Mouse (Mus musculus) forebrain, embryonic 16.5 days (tissue): ENCODE data around the gene Ubn2. TPM values are rescaled to one million over a fixed set of nuclear protein-coding genes. Genes with fewer than 3 reads are reported as not detected.

Experiments
- ATAC-seq: fragments of 200-750 bp; cut with Nextera tagmentation; 2 replicates; pipeline ENCODE4 v1.8.0; 2017; ENCODE audit warnings: mild to moderate bottlenecking, moderate library complexity
- H3K27ac ChIP-seq: fragments of 300-500 bp; sonication (generic); 2 replicates; pipeline ENCODE4 v1.5.1; 2014; ENCODE audit warnings: low read length, control low read depth
- H3K27me3 ChIP-seq: fragments of 300-500 bp; sonication (generic); replicated peaks from 2 replicates; pipeline ENCODE4 v1.6.1; 2014; ENCODE audit warnings: low read length; ENCODE audit not compliant: control insufficient read depth, insufficient read depth
- H3K36me3 ChIP-seq: fragments of 300-500 bp; sonication (generic); 2 replicates; pipeline ENCODE4 v1.6.1; 2014; ENCODE audit not compliant: control insufficient read depth, insufficient read depth
- H3K4me1 ChIP-seq: fragments of 300-500 bp; sonication (generic); replicated peaks from 2 replicates; pipeline ENCODE4 v1.6.1; 2014; ENCODE audit warnings: low read length; ENCODE audit not compliant: control insufficient read depth, insufficient read depth
- H3K4me2 ChIP-seq: fragments of 300-500 bp; sonication (generic); 2 replicates; pipeline ENCODE4 v1.6.1; 2014; ENCODE audit warnings: mild to moderate bottlenecking, low read length, control low read depth
- H3K4me3 ChIP-seq: fragments of 300-500 bp; sonication (generic); replicated peaks from 2 replicates; pipeline ENCODE4 v1.5.1; 2014; ENCODE audit warnings: mild to moderate bottlenecking, low read length, control low read depth
- H3K9ac ChIP-seq: fragments of 300-500 bp; sonication (generic); replicated peaks from 2 replicates; pipeline ENCODE4 v1.6.1; 2014; ENCODE audit warnings: low read depth, low read length, control low read depth
- H3K9me3 ChIP-seq: fragments of 300-500 bp; sonication (generic); 2 replicates; pipeline ENCODE4 v1.6.1; 2016; ENCODE audit warnings: low read length; ENCODE audit not compliant: control insufficient read depth
- WGBS: fragments of 180-500 bp; shearing (Covaris S2); extraction: QIAGEN DNeasy Blood & Tissue Kit; methylation state at CpG from one replicate; pipeline ENCODE4 v1.1.7; 2014; 5-methylcytosine and 5-hydroxymethylcytosine counted together
- polyA plus RNA-seq: library from polyadenylated mRNA; unstranded; fragments of >200 nt; fragmentation: Nextera tagmentation; extraction: Ambion mirVana; gene quantifications from 2 replicates; pipeline ENCODE4 v1.2.1, GENCODE M21; 2015

The Ubn2 gene
- polyA plus RNA-seq, 1 experiment from 2014 or later, result 20.7 TPM

DNA sequence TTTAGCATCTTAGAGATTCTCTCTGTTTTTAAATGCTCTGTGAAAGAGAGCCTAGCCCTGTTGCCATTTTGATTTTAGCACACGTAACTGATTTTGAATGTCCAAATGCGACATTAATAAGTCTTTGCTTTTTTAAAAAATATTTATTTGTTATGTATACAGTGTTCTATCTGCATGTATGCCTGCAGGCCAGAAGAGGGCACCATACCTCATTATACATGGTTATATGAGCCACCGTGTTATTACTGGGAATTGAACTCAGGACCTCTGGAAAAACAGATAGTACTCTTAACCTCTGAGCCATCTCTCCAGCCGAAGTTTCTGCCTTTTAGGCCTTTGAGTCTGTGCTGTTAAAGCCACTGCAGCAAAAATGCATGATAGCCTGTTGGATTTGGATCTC, 35.8 kb downstream of the Ubn2 start:
- Histone ChIP-seq H3K9ac (no peak overlapping the region), H3K4me2 (no peak overlapping the region), H3K4me1 (no peaks in the 10 kb centered on the region), H3K4me3 (no peak overlapping the region), H3K9me3 (no peaks in the 10 kb centered on the region), H3K27me3 (no peaks in the 10 kb centered on the region), H3K36me3 (peaks cover 20% of the 10 kb centered on the region), H3K27ac (no peak overlapping the region)
- ATAC-seq, result no peak
- WGBS, result 93% methylated on average over 4 of the region's 4 CpGs

DNA sequence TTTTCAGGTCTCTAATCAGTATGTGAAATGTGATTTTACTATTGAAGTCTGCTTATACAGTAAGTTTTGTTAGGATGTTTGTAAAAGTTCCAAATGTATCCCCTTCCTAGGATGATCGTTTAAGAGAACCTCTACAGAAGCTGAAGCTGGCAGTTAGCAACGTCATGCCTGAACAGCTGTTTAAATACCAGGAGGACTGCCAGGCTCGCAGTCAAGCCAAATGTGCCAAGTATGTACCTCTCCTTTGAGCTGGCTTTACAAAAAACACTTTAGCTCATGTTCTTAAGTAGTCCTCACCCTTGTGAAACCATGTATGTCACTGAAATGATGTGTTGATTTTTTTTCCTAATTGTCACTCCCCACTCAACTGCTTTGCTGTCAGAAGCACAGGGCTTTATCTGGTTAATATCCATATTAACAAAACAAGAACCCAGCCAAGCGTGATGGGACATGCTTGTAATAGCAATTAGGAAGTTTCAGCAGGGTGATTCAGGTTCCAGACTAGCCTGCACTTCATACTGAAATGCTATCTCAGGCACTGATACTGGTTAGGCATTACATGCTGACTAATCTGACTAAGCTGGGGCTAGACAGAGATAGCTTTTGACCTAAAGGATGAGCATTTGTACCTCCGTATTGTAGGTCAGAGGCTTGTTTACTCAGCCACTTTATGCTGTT, 48.1 kb downstream of the Ubn2 start:
- Histone ChIP-seq H3K9ac (no peak overlapping the region), H3K4me3 (no peak overlapping the region), H3K27ac (no peak overlapping the region; the same call in 1 of the 2 replicates), H3K36me3 (peaks cover 22% of the 10 kb centered on the region), H3K4me1 (no peaks in the 10 kb centered on the region), H3K4me2 (no peak overlapping the region), H3K9me3 (no peaks in the 10 kb centered on the region), H3K27me3 (no peaks in the 10 kb centered on the region)
- no peak; the same call in 1 of the 2 replicates for ATAC-seq
- WGBS, result 36% methylated on average over 5 of the region's 5 CpGs

DNA sequence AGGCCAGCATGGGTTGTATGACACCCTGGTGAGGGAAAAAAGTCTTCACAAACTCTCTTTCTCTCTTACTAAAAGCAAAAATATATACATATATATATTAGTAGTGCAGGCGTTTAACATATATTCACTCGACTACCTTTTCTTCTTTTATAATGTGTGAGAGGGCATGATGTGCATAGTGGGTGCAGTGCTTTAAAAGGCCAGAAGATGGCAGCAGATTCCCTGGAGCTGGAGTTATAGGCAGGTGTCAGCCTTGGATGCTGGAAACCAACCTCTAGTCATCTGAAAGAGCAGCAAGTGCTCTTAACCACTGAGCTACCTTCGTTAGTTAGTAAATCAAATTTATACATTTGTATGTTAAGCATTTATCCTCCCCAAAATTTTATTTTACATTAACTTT, 58.8 kb downstream of the Ubn2 start:
- Histone ChIP-seq H3K9me3 (no peaks in the 10 kb centered on the region), H3K9ac (no peak overlapping the region), H3K27ac (no peak overlapping the region), H3K4me2 (no peak overlapping the region), H3K36me3 (peaks cover 21% of the 10 kb centered on the region), H3K27me3 (no peaks in the 10 kb centered on the region), H3K4me3 (no peak overlapping the region), H3K4me1 (no peaks in the 10 kb centered on the region)
- 71% methylated on average over 3 of the region's 3 CpGs for WGBS
- no peak for ATAC-seq

DNA sequence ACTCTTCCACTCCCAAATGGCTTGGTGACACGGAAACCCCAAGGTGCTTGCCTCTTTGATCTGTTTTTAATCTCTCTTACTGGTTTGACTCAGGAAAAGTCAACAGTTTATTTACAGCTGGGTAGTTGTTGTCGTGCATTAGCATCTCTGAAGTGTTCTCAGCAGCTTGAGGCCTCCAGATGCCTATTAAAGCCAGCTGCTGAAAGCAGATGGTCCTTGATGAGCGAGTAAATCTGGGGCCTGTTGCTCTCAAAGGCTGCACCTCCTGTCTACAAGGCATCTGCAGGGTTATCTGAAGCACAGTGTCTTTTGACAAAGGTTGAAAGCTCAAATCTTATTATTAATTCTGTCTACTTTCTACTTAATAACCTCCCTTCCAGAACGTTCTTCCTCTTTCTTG, 61.9 kb downstream of the Ubn2 start:
- H3K27ac ChIP-seq, result no peak overlapping the region
- H3K36me3 ChIP-seq, result peaks cover 21% of the 10 kb centered on the region
- no peak overlapping the region for H3K4me2 ChIP-seq
- no peak overlapping the region for H3K4me3 ChIP-seq
- no peaks in the 10 kb centered on the region for H3K4me1 ChIP-seq
- H3K9ac ChIP-seq, result no peak overlapping the region
- 76% methylated on average over 4 of the region's 4 CpGs for WGBS
- H3K27me3 ChIP-seq, result no peaks in the 10 kb centered on the region
- no peaks in the 10 kb centered on the region for H3K9me3 ChIP-seq
- no peak for ATAC-seq

DNA sequence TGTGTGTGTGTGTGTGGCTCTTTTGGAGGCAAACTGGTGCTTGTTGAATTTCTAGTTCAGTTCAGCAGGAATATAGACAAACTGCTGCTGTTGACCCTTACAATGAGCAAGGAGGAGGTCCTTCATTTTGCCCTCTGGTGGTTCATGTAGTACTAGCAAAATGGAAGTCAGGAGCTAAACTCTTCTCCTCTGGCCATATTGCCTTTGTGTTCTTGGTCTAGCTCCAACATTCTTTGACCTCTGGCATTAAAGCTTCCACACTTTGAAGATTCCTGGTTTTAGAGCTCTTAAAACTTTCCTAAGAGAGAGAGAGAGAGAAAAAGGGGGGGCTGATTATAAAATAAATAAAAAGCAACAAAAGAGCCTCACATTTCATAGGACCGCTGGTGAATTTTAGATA, 78.3 kb downstream of the Ubn2 start:
- H3K4me2 ChIP-seq, result no peak overlapping the region
- H3K4me3 ChIP-seq, result no peak overlapping the region
- H3K9me3 ChIP-seq, result no peaks in the 10 kb centered on the region
- ATAC-seq, result no peak
- WGBS, result 97% methylated on average over 1 of the region's 1 CpGs
- no peaks in the 10 kb centered on the region for H3K4me1 ChIP-seq
- no peak overlapping the region for H3K9ac ChIP-seq
- H3K27me3 ChIP-seq, result no peaks in the 10 kb centered on the region
- H3K27ac ChIP-seq, result no peak overlapping the region
- no peaks in the 10 kb centered on the region for H3K36me3 ChIP-seq

DNA sequence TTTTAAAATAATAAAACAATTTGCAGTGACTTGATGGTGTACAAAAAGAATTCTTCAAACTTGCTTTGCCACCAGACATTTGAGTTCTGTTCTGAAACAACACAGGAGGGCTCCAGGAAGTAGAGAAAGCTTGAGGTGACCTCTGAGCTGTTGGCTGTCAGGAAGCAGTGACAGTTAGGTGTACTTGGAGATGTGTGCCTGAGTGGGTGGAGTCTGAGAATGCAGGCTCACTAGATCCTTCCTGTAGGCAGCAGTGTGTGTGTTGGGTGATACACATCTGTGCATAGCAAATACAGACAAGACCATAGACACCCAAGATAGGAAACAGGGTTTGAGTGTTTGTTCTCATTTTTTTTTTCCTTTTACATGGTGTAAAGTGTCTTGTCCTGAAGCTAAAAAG, 79.1 kb downstream of the Ubn2 start:
- Histone ChIP-seq H3K4me3 (no peak overlapping the region), H3K27me3 (no peaks in the 10 kb centered on the region), H3K27ac (no peak overlapping the region), H3K4me1 (no peaks in the 10 kb centered on the region), H3K36me3 (no peaks in the 10 kb centered on the region), H3K9me3 (no peaks in the 10 kb centered on the region), H3K9ac (no peak overlapping the region), H3K4me2 (no peak overlapping the region)
- ATAC-seq, result no peak

DNA sequence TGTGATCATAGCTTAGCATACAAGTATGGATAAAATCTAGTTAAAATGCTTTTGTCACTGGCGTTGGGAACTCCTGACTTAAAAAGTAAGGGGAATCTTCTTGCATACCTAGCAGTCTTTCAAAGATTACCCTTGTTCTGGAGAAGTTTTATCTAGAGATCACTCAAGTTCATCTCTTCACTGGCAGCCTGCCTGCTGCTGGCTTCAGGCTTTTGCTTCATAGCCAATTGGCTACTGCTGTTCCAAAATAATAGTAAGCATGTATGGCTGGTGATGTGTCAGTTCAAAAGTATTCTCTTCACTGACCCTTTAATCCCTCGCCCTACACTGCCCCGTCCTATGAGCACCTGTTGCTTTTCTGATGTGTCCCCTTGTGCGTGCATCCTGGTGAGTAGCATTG, 81.5 kb downstream of the Ubn2 start:
- whole genome bisulfite sequencing, result 89% methylated on average over 4 of the region's 4 CpGs
- Histone ChIP-seq H3K4me1 (no peaks in the 10 kb centered on the region), H3K27ac (no peak overlapping the region), H3K4me3 (no peak overlapping the region), H3K9ac (no peak overlapping the region), H3K36me3 (no peaks in the 10 kb centered on the region), H3K4me2 (no peak overlapping the region), H3K9me3 (no peaks in the 10 kb centered on the region), H3K27me3 (no peaks in the 10 kb centered on the region)
- ATAC-seq, result no peak

DNA sequence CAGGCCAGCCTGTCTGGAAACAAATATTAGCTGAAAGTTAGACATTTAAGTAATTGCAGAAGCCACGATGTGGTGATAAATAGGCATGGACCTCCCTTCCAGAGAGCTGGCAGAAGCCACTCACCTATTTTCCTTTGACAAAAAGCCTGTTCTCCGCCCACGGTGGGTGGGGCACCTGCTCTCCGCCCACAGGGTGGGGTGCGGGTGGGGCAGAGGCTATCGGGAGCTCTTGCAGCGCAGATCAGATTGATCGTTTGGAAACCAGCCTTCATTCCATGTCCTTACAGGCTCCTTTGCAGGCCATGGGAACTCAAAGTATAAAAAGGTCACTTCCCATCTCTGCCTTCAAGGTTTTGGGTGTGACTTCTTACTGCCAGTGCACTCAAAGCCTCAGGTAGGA, 90.1 kb downstream of the Ubn2 start:
- H3K4me2 ChIP-seq, result no peak overlapping the region

DNA sequence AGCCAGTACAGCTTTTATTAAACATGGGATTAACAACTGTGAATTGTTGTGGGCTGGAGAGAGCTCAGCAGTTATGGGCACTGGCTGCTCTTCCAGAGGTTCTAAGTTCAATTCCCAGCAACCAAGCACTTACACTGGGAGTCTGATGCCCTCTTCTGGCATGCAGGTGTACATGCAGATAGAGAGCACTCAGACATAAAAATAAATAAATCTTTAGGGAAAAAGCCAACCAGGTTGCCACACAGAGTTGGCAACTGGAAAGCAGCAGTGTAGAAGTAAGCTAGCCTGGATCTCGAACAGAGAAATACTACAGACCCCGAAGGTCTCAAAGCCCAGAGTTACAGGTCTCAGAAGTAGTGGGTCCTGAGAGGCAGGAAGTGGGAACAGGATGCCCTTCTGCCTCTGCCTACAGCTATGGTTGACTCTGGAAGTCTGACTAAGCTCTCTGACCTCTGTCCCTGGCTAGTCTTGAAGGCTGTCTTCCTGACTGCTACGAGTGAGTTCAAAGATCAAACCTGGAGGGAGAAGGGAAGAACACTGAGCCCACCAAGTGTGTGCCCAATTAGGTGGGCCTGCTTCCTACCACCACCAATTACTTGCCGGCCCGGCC, 97.6 kb downstream of the Ubn2 start:
- WGBS, result 76% methylated on average over 5 of the region's 5 CpGs
- H3K4me1 ChIP-seq, result peaks cover 11% of the 10 kb centered on the region
- no peak for ATAC-seq

More for the DNA sequence above, 90.1 kb downstream of the Ubn2 start:
- Histone ChIP-seq H3K9ac (no peak overlapping the region), H3K9me3 (no peaks in the 10 kb centered on the region), H3K4me3 (no peak overlapping the region), H3K36me3 (0 out of 2 replicates have a peak, but pooled peaks cover 2% of the 10 kb centered on the region), H3K27me3 (no peaks in the 10 kb centered on the region), H3K27ac (no peak overlapping the region), H3K4me1 (no peaks in the 10 kb centered on the region)
- 22% methylated on average over 8 of the region's 8 CpGs for WGBS
- ATAC-seq, result no peak

More for the DNA sequence above, 97.6 kb downstream of the Ubn2 start:
- no peaks in the 10 kb centered on the region for H3K9me3 ChIP-seq
- H3K4me2 ChIP-seq, result no peak overlapping the region
- no peak overlapping the region for H3K4me3 ChIP-seq
- H3K27me3 ChIP-seq, result no peaks in the 10 kb centered on the region
- no peaks in the 10 kb centered on the region for H3K36me3 ChIP-seq
- H3K9ac ChIP-seq, result no peak overlapping the region
- no peak overlapping the region for H3K27ac ChIP-seq
